Mouse (Mus musculus): Measurements from ENCODE around the gene Wnt5b. TPM values are rescaled to one million over a fixed set of nuclear protein-coding genes. Genes with fewer than 3 reads are reported as not detected.

Gene Wnt5b
- polyA plus RNA-seq (2016; fragmentation: Nextera tagmentation; extraction: Ambion mirVana) = 8.6 and 10.9 TPM in 2 replicates

DNA sequence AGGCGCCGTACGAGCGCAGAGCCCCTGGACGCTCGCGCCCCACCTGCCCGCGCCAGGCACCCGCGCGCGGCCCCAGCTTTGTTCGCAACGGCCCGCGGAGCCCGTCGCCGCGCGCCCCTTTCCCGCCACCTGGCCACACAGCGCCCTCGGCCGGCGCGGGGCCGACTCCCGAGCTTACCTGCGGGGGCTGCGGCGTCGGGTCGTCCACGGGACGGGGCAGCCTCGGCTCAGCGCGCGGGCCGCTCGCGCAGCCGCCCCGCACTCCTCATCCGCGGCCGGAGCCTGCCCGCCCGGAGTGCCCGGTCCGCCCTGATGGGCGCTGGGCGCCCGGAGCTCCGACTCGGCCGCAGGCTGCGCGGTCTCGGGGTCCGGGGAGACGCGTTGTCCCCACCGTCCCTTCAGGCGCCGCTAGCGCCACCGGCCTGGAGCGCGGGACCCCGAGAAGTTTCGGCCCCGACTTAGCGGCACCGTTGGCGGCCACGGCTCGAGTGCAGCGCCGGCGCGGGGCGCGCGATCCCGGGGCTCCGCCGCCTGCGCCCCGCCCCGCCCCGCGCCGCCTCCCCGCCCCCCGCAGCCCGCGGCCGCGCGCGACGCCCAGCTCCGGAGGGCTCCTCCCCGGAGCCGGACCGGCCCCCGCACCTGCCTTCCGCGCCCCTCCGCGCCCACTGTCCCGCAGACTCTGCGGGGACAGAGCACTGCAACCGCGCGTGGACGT is at the start of gene Wnt5b:
Gene Wnt5b, minus strand, starts transcription at position 545 of the 715 bp plus-strand sequence.
- peaks cover 47% of the 10 kb centered on the region for H3K27me3 ChIP-seq
- peak within 1 kb of the TSS; percentile 83 for H3K9ac ChIP-seq
- no peak within 1 kb of the TSS for H3K27ac ChIP-seq
- H3K4me1 ChIP-seq = peaks cover 29% of the 10 kb centered on the region
- under 1% methylated on average over 86 of the region's 120 CpGs for WGBS
- no peaks in the 10 kb centered on the region for H3K36me3 ChIP-seq (replicated peaks)
- H3K9me3 ChIP-seq = no peaks in the 10 kb centered on the region
- peak within 1 kb of the TSS; percentile 94 for H3K4me2 ChIP-seq
- ATAC-seq (ENCODE audit: low FRiP score) = peak; percentile 81
- peak within 1 kb of the TSS; percentile 85 for H3K4me3 ChIP-seq (replicated peaks)

DNA sequence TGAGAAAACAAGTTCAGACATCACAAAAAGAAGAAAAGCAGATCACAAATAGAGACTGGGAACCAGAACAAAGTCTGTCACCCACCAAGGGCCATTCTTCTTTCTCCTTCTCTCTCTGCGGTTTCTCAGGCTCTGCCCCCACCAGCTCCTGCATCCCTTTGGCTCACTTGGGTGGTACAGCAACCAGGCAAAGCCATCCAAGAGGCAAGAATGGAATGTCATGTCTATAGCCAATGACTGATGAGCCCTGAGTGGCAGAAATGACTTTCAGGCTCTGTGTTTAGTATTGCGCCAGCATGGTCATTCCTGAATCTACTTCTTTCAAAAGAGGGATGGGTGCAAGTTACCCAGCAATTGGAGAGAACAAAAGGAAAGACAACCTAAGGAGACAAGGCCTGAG is 46.7 kb upstream of the Wnt5b start:
- ATAC-seq (ENCODE audit: low FRiP score) = no peak

DNA sequence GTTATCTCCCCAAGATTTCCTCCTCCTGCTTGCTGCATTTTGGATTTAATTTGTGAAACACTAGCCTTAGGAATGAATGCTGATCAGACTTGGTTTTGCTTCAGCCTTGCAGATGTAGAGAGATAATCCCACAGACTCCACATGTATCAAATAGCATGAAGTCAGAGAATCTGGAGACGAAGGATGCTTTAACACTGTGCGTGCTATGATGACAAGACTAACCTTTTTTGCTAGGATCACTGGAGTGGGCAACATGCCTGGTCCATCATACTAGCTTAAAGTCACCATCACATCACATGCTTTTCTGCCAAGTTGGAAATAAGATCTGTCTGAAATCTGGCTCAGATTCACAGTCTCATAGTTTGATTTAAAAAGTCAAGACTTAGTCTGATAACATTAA is 43.8 kb upstream of the Wnt5b start:
- Histone ChIP-seq H3K4me2 (no peak overlapping the region), H3K27me3 (no peaks in the 10 kb centered on the region), H3K27ac (no peak overlapping the region), H3K4me3 (replicated peaks) (no peak overlapping the region), H3K4me1 (peaks cover 11% of the 10 kb centered on the region), H3K9me3 (no peaks in the 10 kb centered on the region), H3K9ac (no peak overlapping the region), H3K36me3 (replicated peaks) (no peaks in the 10 kb centered on the region)
- ATAC-seq (ENCODE audit: low FRiP score) = no peak
- 91% methylated on average over 2 of the region's 2 CpGs for WGBS

More for the DNA sequence above, 46.7 kb upstream of the Wnt5b start:
- H3K4me3 ChIP-seq (replicated peaks) = no peak overlapping the region
- no peak overlapping the region for H3K27ac ChIP-seq
- WGBS = 85% methylated on average over 2 of the region's 2 CpGs
- no peak overlapping the region for H3K9ac ChIP-seq
- 0 out of 2 replicates have a peak, but pooled peaks cover 3% of the 10 kb centered on the region for H3K36me3 ChIP-seq (replicated peaks)
- no peaks in the 10 kb centered on the region for H3K27me3 ChIP-seq
- H3K9me3 ChIP-seq = no peaks in the 10 kb centered on the region
- peaks cover 7% of the 10 kb centered on the region for H3K4me1 ChIP-seq
- H3K4me2 ChIP-seq = no peak overlapping the region

DNA sequence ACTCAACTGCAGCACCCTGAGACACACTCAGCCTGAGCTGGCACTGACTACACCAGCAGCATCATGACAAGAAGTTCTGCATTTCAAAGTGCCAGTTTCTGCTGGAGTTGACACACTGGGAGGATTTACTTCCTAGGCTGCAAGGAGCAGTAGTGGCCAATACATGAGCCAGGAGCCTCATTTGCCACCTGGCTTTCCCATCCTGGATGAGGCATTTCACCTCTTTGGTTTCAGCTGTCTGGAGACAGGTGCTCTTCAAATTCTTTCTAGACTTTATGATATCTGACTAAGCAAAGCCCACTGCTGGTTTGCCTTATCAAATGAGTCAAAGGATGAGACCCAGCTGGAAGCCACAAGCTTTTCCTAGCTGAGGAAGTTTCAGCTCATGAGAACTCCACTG is 43.3 kb upstream of the Wnt5b start:
- Histone ChIP-seq H3K4me3 (replicated peaks) (no peak overlapping the region), H3K27me3 (no peaks in the 10 kb centered on the region), H3K9me3 (no peaks in the 10 kb centered on the region), H3K36me3 (replicated peaks) (no peaks in the 10 kb centered on the region), H3K4me2 (no peak overlapping the region), H3K4me1 (peaks cover 11% of the 10 kb centered on the region), H3K9ac (no peak overlapping the region), H3K27ac (no peak overlapping the region)
- ATAC-seq (ENCODE audit: low FRiP score) = no peak

DNA sequence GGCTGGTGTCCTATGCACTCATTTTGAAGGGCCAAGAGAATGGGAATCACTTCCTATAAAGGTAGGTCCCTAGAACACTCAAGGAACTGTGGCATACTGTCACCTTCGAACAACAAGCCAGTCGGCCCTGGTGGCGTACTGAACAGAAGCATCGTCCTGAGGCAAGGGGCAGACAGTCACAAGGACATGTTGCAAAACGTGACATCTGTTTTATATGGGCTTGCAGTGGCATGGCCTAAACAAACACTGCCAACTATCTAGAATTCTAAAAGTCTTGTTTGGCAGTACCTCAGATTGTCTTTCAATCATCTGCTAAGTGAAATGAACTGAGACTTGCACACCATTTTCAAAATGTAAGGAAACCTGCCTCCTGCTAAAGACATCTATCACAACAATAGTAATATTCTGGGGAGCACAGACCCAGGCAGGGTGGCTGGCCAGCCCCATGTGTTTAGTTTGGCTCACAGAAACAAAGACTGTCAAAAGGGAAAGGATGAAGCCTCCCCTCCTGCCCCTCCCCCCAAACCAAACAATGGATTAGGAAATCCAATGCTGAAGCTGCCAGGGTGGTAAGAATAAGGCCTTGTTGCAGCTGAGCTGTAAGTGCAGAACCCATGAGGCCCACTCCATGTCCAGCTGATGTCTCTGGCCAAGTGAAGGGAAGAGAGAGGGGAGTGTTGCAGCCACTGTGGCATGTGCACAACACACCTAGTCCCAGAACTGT is 41.7 kb upstream of the Wnt5b start:
- H3K4me3 ChIP-seq (replicated peaks) = no peak overlapping the region
- H3K36me3 ChIP-seq (replicated peaks) = no peaks in the 10 kb centered on the region
- no peaks in the 10 kb centered on the region for H3K9me3 ChIP-seq
- ATAC-seq (ENCODE audit: low FRiP score) = no peak
- H3K4me2 ChIP-seq = no peak overlapping the region
- H3K27ac ChIP-seq = no peak overlapping the region
- peaks cover 11% of the 10 kb centered on the region for H3K4me1 ChIP-seq
- H3K9ac ChIP-seq = no peak overlapping the region
- H3K27me3 ChIP-seq = no peaks in the 10 kb centered on the region
- WGBS = 76% methylated on average over 5 of the region's 5 CpGs

DNA sequence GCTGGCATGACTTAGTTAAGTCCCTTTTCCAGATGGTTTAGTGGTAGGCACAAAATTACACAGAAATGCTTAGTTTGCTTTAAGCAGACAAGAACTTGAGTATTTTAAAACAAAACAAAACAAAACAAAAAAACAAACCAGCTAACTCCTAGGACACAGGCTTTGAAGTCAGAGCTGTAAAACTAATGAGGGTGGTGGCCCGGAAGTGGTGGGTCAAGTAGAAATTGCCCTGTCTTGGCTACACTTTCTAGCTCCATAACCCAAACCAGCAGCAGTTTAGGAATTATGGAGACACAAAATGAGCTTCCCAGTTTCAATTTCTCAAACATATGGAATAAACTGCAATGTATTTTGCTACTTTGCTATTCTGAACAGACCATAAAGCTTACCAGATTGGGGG is 39.9 kb upstream of the Wnt5b start:
- Histone ChIP-seq H3K36me3 (replicated peaks) (no peaks in the 10 kb centered on the region), H3K4me1 (peaks cover 11% of the 10 kb centered on the region), H3K9ac (no peak overlapping the region), H3K9me3 (no peaks in the 10 kb centered on the region), H3K4me2 (no peak overlapping the region), H3K27ac (no peak overlapping the region), H3K4me3 (replicated peaks) (no peak overlapping the region), H3K27me3 (no peaks in the 10 kb centered on the region)
- no peak for ATAC-seq (ENCODE audit: low FRiP score)
- WGBS = 73% methylated on average over 1 of the region's 1 CpGs

DNA sequence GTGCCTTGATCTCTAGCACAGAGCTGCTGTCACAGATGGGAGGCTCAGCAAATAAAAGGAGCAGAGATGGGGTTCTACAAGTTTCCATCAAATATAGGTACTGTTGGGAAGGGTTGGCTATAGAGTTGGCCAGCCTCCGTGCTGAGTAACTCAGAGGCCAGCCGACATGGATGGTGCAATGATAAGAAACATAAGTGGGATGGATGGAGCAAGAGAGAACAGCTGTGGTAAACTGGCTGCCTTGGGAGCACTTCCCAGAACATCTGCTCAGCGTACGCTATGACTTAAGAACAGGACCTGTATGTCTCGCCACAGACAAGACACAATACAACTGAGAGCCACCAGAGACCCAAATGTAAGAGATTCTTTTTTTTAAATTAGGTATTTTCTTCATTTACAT is 39.0 kb upstream of the Wnt5b start:
- peaks cover 11% of the 10 kb centered on the region for H3K4me1 ChIP-seq

DNA sequence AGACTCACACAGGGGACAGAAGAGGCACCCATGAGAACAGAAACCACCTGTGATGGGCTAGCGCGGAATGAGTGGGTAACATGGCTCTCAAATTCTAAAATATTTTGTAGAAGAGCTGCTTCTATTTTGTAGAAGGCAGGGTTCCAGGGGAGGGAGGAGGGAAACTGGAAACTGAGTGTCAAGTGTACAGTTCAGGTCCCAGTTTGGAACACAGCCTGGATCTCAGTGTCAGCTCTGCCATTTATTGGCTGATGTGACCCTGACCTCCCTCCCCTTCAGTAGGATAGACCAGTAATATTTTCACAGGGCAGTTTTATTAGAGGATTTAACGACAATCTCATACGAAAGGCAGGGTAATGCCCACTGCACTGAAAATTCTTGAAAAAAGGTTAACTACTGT is 32.6 kb upstream of the Wnt5b start:
- Histone ChIP-seq H3K9me3 (no peaks in the 10 kb centered on the region), H3K4me1 (no peaks in the 10 kb centered on the region), H3K4me2 (no peak overlapping the region), H3K4me3 (replicated peaks) (no peak overlapping the region), H3K36me3 (replicated peaks) (peaks cover 39% of the 10 kb centered on the region), H3K27ac (no peak overlapping the region), H3K9ac (no peak overlapping the region), H3K27me3 (no peaks in the 10 kb centered on the region)
- 94% methylated on average over 4 of the region's 4 CpGs for WGBS
- no peak for ATAC-seq (ENCODE audit: low FRiP score)

More for the DNA sequence above, 39.0 kb upstream of the Wnt5b start:
- Histone ChIP-seq H3K9ac (no peak overlapping the region), H3K27me3 (no peaks in the 10 kb centered on the region), H3K4me2 (no peak overlapping the region), H3K27ac (no peak overlapping the region), H3K36me3 (replicated peaks) (no peaks in the 10 kb centered on the region), H3K9me3 (no peaks in the 10 kb centered on the region), H3K4me3 (replicated peaks) (no peak overlapping the region)
- WGBS = 95% methylated on average over 5 of the region's 5 CpGs
- ATAC-seq (ENCODE audit: low FRiP score) = no peak

DNA sequence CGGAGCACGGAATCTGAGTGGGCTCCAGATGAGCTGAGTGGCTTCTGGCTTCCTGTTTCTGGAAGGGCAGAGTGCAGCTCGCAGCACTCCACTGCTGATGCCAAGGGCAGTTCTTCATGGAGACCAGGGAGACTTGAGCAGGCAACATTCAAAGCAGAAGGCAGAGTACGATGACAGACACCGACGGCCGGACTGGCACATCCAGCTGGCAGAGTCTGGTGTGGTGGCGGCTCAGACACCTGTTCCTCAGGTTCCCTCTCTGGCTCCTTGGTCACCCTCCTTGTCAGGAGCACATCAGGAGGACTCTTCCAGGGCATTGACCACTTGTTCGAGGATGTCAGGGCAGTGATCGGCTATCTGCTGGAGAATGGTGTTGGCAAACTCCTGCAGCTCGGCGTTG is 31.2 kb upstream of the Wnt5b start:
- no peaks in the 10 kb centered on the region for H3K4me1 ChIP-seq
- H3K9me3 ChIP-seq = no peaks in the 10 kb centered on the region
- WGBS = 96% methylated on average over 12 of the region's 12 CpGs
- no peak overlapping the region for H3K27ac ChIP-seq
- no peak overlapping the region for H3K4me3 ChIP-seq (replicated peaks)
- H3K27me3 ChIP-seq = no peaks in the 10 kb centered on the region
- H3K36me3 ChIP-seq (replicated peaks) = peaks cover 39% of the 10 kb centered on the region
- H3K4me2 ChIP-seq = no peak overlapping the region
- no peak for ATAC-seq (ENCODE audit: low FRiP score)
- no peak overlapping the region for H3K9ac ChIP-seq

DNA sequence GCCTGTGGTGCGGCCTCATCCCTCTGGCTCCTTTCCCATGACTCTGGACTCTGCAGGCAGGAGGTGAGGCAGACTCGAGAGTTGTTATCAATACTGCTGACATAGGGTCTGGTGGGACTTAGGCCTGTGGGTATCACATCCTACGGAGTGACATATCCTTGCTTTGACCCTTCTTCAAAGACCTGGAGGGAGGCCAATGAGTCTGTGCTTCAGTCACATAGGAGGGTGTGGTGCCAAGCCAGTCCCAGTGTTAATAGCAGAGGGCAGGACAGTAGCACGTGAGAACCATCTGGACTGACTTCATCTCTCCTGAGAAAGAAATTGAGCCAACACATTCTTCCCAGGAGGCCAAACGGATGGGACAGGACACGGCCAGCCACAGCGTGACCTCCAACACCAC is 28.1 kb upstream of the Wnt5b start:
- Histone ChIP-seq H3K27ac (no peak overlapping the region), H3K4me3 (replicated peaks) (no peak overlapping the region), H3K9ac (no peak overlapping the region), H3K4me2 (no peak overlapping the region), H3K27me3 (no peaks in the 10 kb centered on the region), H3K9me3 (no peaks in the 10 kb centered on the region), H3K36me3 (replicated peaks) (peaks cover 38% of the 10 kb centered on the region), H3K4me1 (no peaks in the 10 kb centered on the region)
- 90% methylated on average over 7 of the region's 7 CpGs for WGBS
- no peak for ATAC-seq (ENCODE audit: low FRiP score)

DNA sequence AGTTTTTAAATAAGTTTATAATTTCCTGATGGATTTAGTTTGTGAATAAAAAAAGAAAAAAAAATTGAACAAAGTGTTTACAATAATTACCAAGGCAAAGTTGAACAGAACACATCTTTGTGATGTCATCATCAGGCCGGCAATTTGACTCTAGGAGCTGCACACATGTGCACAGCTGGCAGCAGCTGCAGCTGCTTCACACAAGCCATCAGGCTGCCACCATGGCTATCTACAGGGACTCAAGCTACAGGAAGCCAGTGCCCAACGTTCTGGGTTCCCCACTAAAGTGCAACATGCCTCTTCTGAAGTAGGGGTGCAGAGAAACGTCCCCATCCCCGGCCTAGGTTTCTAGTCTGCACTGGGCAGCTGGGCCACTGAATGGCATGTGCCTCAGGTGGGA is 26.6 kb upstream of the Wnt5b start:
- 88% methylated on average over 4 of the region's 4 CpGs for WGBS
- Histone ChIP-seq H3K9ac (no peak overlapping the region), H3K27ac (no peak overlapping the region), H3K36me3 (replicated peaks) (peaks cover 38% of the 10 kb centered on the region), H3K4me3 (replicated peaks) (no peak overlapping the region), H3K4me2 (no peak overlapping the region), H3K9me3 (no peaks in the 10 kb centered on the region), H3K4me1 (no peaks in the 10 kb centered on the region), H3K27me3 (no peaks in the 10 kb centered on the region)
- ATAC-seq (ENCODE audit: low FRiP score) = no peak

DNA sequence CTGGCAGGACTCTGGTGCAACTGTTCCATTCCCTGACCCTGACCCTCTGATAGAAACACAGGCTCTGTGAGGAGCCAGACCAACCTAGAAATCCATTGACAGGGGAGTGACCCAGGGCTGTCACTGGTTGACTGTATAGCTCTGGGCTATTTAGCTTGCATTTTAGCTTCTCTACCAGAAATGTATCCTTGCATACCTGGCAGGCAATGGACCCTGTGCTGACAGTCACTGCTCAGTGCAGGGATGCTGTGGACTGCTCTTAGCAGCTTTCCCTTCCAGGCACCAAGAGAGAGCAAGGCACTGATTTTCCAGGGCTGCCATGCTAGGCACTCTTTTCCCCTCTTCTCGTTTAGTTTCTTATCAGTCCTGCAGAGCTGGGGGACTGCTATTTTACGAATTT is 24.2 kb upstream of the Wnt5b start:
- Histone ChIP-seq H3K4me1 (no peaks in the 10 kb centered on the region), H3K27me3 (no peaks in the 10 kb centered on the region), H3K4me2 (no peak overlapping the region), H3K36me3 (replicated peaks) (peaks cover 16% of the 10 kb centered on the region), H3K4me3 (replicated peaks) (no peak overlapping the region), H3K9me3 (no peaks in the 10 kb centered on the region), H3K27ac (no peak overlapping the region), H3K9ac (no peak overlapping the region)
- WGBS = 76% methylated on average over 2 of the region's 2 CpGs
- ATAC-seq (ENCODE audit: low FRiP score) = no peak

Measured in forebrain, embryonic 12.5 days (tissue).